Mouse (Mus musculus) gastrocnemius, adult 18-20 months (tissue): ENCODE results near the gene Fam210b. TPM values are rescaled to one million over a fixed set of nuclear protein-coding genes. Genes with fewer than 3 reads are reported as not detected.
"Not testable (repeated sequence)": the region's sequence is repeated elsewhere in the genome, so short reads cannot be mapped to it uniquely, and the experiment has no call there.

ENCODE experiments used
- DNase-seq: peaks from one replicate; pipeline ENCODE4 v3.0.0; 2021; ENCODE audit warnings: low spot score
- long read RNA-seq, 2 experiments: library from polyadenylated mRNA; stranded (forward); transcript quantifications; one replicate each; pipeline ENCODE4 v2.0.0; 2021
- total RNA-seq, 2 experiments: library from RNA; stranded (reverse); gene quantifications; 2 replicates each; pipeline ENCODE4 v1.2.3; 2021

Gene Fam210b
- total RNA-seq, result 1 to 10 TPM; 5.3 to 6.1 TPM
- long read RNA-seq, experiment 1, transcript Fam210b-201 (3 exons, 3,617 nt), result major isoform, 8 of 11 reads
- long read RNA-seq, experiment 1, partial matches to known transcripts, result 0 of 11 reads
- long read RNA-seq, experiment 1, other reads (novel, unspliced or antisense), result 3 of 11 reads
- long read RNA-seq, experiment 2, transcript Fam210b-201 (3 exons, 3,617 nt), result major isoform, 6 of 10 reads
- long read RNA-seq, experiment 2, partial matches to known transcripts, result 0 of 10 reads
- long read RNA-seq, experiment 2, other reads (novel, unspliced or antisense), result 4 of 10 reads

- peak; percentile 98 for DNase-seq
These were observed at the start of gene Fam210b for GRCm38 (mm10) chr2:172345258-172345738. Fam210b (plus strand) TSS chr2:172345565.

GRCm38 (mm10) chr2:172298083-172298482, 47.3 kb upstream of the Fam210b start:
- no peak for DNase-seq

GRCm38 (mm10) chr2:172298542-172298941, 46.8 kb upstream of the Fam210b start:
- DNase-seq, result no peak

- no peak for DNase-seq
These were observed 46.0 kb upstream of the Fam210b start for GRCm38 (mm10) chr2:172299126-172299921.

- no peak for DNase-seq
These were observed 43.0 kb upstream of the Fam210b start for GRCm38 (mm10) chr2:172302396-172302795.

- no peak for DNase-seq
These were observed 41.2 kb upstream of the Fam210b start for GRCm38 (mm10) chr2:172304118-172304708.

- not testable (repeated sequence) for DNase-seq
These were observed 39.8 kb upstream of the Fam210b start for GRCm38 (mm10) chr2:172305546-172305945.

- no peak for DNase-seq
These were observed 38.8 kb upstream of the Fam210b start for GRCm38 (mm10) chr2:172306544-172306943.

GRCm38 (mm10) chr2:172311731-172312130, 33.6 kb upstream of the Fam210b start:
- no peak for DNase-seq

- DNase-seq, result no peak
These were observed 24.5 kb upstream of the Fam210b start for GRCm38 (mm10) chr2:172320878-172321277.

- DNase-seq, result no peak
These were observed 17.1 kb upstream of the Fam210b start for GRCm38 (mm10) chr2:172328248-172328647.

- no peak for DNase-seq
These were observed 16.2 kb upstream of the Fam210b start for GRCm38 (mm10) chr2:172329179-172329578.

GRCm38 (mm10) chr2:172338206-172338942, 7.0 kb upstream of the Fam210b start:
- DNase-seq, result no peak

GRCm38 (mm10) chr2:172340936-172341335, 4.4 kb upstream of the Fam210b start:
- no peak for DNase-seq

GRCm38 (mm10) chr2:172341606-172342005, 3.8 kb upstream of the Fam210b start:
- DNase-seq, result no peak

GRCm38 (mm10) chr2:172343751-172344150, 1.6 kb upstream of the Fam210b start:
- DNase-seq, result no peak

GRCm38 (mm10) chr2:172344669-172345068, 696 bp upstream of the Fam210b start:
- no peak for DNase-seq

GRCm38 (mm10) chr2:172346034-172346929, 917 bp downstream of the Fam210b start:
- peak; percentile 48 for DNase-seq

GRCm38 (mm10) chr2:172346933-172347611, 1.7 kb downstream of the Fam210b start:
- no peak for DNase-seq
